Mouse (Mus musculus): ENCODE results near the gene Ccer2.

- TF ChIP-seq POLR2A (IDR thresholded peaks at IDR 0.05; ENCODE audit: borderline replicate concordance, low read depth, low read length) (no peak), CTCF (IDR thresholded peaks at IDR 0.05; ENCODE audit: low read depth, low read length) (no peak)
Observed at GRCm38 (mm10) chr7:28787884-28788283, 31.9 kb downstream of the Ccer2 start.
